Mouse (Mus musculus) megakaryocyte, embryonic 14.5 days (primary cell): ENCODE data around the gene Stx8.

Source experiments
- FLI1 ChIP-seq: IDR thresholded peaks from 2 replicates; pipeline ENCODE4 v1.6.1; 2012; ENCODE audit warnings: low read length, inconsistent platforms, mixed read lengths
- GATA1 ChIP-seq: IDR thresholded peaks from 3 replicates; pipeline ENCODE4 v1.6.1; 2012; ENCODE audit warnings: mixed read lengths, low read length, inconsistent platforms, borderline replicate concordance

DNA sequence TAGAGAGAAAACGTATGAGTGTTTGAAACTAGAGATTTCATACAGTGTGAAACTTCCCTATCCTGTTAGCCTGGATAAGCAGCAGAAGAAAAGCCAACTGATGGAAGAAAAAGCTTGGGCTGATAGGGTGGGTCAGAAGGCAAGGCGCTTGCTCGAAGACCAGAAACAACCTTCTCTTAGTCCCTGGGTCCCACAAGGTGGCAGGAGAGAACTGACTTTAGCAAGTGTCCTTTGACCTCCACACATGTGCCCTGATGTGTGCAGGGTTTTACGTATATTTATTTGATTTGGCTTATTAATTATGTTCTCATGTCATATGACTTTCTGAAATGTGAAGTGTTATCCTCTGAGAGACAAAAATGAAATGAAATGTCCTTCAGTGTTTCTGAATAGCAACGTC lies 60.6 kb downstream of the Stx8 start:
- TF ChIP-seq GATA1: no peak
- no peak for TF ChIP-seq FLI1
